Comparison of ENCODE assay signal across 8 mouse cellular contexts in the genomic region with DNA sequence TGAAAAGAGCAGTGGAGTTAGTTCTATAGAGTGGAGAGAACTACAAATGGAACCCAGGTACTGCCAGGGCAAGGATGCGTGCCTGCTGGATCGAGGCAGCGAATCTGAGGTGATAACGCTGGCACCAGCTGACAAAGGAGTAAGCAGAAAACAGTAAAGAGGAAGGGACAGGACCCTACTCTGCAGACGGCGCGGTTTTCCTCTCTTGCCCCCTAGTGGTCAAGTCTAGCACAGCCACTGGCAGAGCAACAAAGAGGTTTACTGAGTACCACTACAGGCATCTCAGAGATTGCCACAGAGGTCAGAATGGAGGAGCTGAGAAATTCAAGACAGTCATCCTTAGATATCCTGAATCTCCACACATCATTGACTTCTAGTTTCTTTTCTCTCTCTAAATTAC. TPM values are rescaled to one million over a fixed set of nuclear protein-coding genes. Genes with fewer than 3 reads are reported as not detected.
A peak's percentile ranks its signal among the peaks of the same experiment; 100 is the strongest.
DNase-seq lines count a peak whose midpoint lies in the region; ATAC-seq lines count a peak whose summit lies in the region.

No protein-coding gene starts in this region.

- H3K4me2 ChIP-seq in intestine, embryonic 15.5 days (replicated peaks), result peak overlapping the region; percentile 40; the same call in 1 of the 2 replicates
- H3K4me2 ChIP-seq in midbrain, embryonic 14.5 days (ENCODE audit: low read length), result peak overlapping the region; percentile 45

- peak; percentile 62 for DNase-seq in CD4-positive, CD25-positive, alpha-beta regulatory T cell, adult 2 months (ENCODE audit: low read depth, low spot score)
- DNase-seq in cerebellum, postnatal 36 days, result peak; percentile 55 to 63
- DNase-seq in gastrocnemius, postnatal 10 days, result peak; percentile 66
- peak; percentile 53 to 55 for DNase-seq in left cerebral cortex, postnatal 36 days (ENCODE audit: low spot score in 2 of 2)
- DNase-seq in midbrain, embryonic 14.5 days, result peak; percentile 89
- peak; percentile 16 to 61 for DNase-seq in spleen, postnatal 10 days (ENCODE audit: low spot score in 2 of 2)

- WGBS in intestine, embryonic 15.5 days, result 2% methylated on average over 7 of the region's 7 CpGs
- WGBS in midbrain, embryonic 14.5 days, result 2% methylated on average over 7 of the region's 7 CpGs

- H3K4me1 ChIP-seq in intestine, embryonic 15.5 days (replicated peaks), result no peaks in the 10 kb centered on the region
- H3K4me1 ChIP-seq in midbrain, embryonic 14.5 days (ENCODE audit: control insufficient read depth, insufficient read depth, low read length), result no peaks in the 10 kb centered on the region

- intact Hi-C loops in left cerebral cortex, postnatal 36 days (cut with DNase I), result loop anchor here (2.0 to 10.0 kb wide), 3 partner anchors 109 to 721 kb away; partner anchors contain the start of gene Krt10

- no peak overlapping the region for H3K4me3 ChIP-seq in intestine, embryonic 15.5 days (replicated peaks)
- no peak overlapping the region for H3K4me3 ChIP-seq in midbrain, embryonic 14.5 days (replicated peaks; ENCODE audit: low read depth, low read length)

- H3K9ac ChIP-seq in intestine, embryonic 15.5 days, result no peak overlapping the region
- H3K9ac ChIP-seq in midbrain, embryonic 14.5 days (replicated peaks; ENCODE audit: low read length), result 0 out of 2 replicates have a peak overlapping the region, but pooled peaks have one; percentile 21

- H3K27ac ChIP-seq in intestine, embryonic 15.5 days, result no peak overlapping the region
- no peak overlapping the region for H3K27ac ChIP-seq in midbrain, embryonic 14.5 days (replicated peaks; ENCODE audit: low read depth, low read length)

- H3K36me3 ChIP-seq in intestine, embryonic 15.5 days, result no peaks in the 10 kb centered on the region
- no peaks in the 10 kb centered on the region for H3K36me3 ChIP-seq in midbrain, embryonic 14.5 days (ENCODE audit: control insufficient read depth, insufficient read depth, low read length)

- no peaks in the 10 kb centered on the region for H3K9me3 ChIP-seq in intestine, embryonic 15.5 days
- H3K9me3 ChIP-seq in midbrain, embryonic 14.5 days (ENCODE audit: control insufficient read depth, low read length), result no peaks in the 10 kb centered on the region

- no peaks in the 10 kb centered on the region for H3K27me3 ChIP-seq in intestine, embryonic 15.5 days (replicated peaks)
- H3K27me3 ChIP-seq in midbrain, embryonic 14.5 days (ENCODE audit: control insufficient read depth, insufficient read depth, low read length), result no peaks in the 10 kb centered on the region

- no peak for ATAC-seq in CD4-positive, CD25-positive, alpha-beta regulatory T cell, adult 4 months
- peak; percentile 75; the same call in 1 of the 2 replicates for ATAC-seq in intestine, embryonic 15.5 days
- ATAC-seq in midbrain, embryonic 14.5 days (ENCODE audit: low FRiP score, low TSS enrichment), result no peak; the same call in 1 of the 2 replicates

RNA-seq across cellular contexts. Expression of gene Krtap1-5, which starts 6.7 kb away (rescaled TPM):
- polyA plus RNA-seq in CD4-positive, CD25-positive, alpha-beta regulatory T cell, adult 4 months (2017; shearing (Covaris generic)), result not detected
- not detected for total RNA-seq in gastrocnemius, postnatal 10 days (2021)
- polyA plus RNA-seq in intestine, embryonic 15.5 days (2015; fragmentation: Nextera tagmentation; extraction: Ambion mirVana), result not detected in 2 replicates
- not detected for total RNA-seq in left cerebral cortex, postnatal 36 days (2021)
- polyA plus RNA-seq in midbrain, embryonic 14.5 days (2014; fragmentation: Nextera tagmentation; extraction: Ambion mirVana), result not detected in 2 replicates

RNA-seq across cellular contexts. Expression of gene Krtap3-1, which starts 7.7 kb away (rescaled TPM):
- polyA plus RNA-seq in CD4-positive, CD25-positive, alpha-beta regulatory T cell, adult 4 months (2017; shearing (Covaris generic)), result not detected
- total RNA-seq in gastrocnemius, postnatal 10 days (2021), result not detected
- 0.30 TPM in 1 of 2 replicates, not detected in the other for polyA plus RNA-seq in intestine, embryonic 15.5 days (2015; fragmentation: Nextera tagmentation; extraction: Ambion mirVana)
- total RNA-seq in left cerebral cortex, postnatal 36 days (2021), result not detected
- not detected in 2 replicates for polyA plus RNA-seq in midbrain, embryonic 14.5 days (2014; fragmentation: Nextera tagmentation; extraction: Ambion mirVana)

RNA-seq across cellular contexts. Expression of gene Krtap1-4, which starts 9.3 kb away (rescaled TPM):
- not detected for polyA plus RNA-seq in CD4-positive, CD25-positive, alpha-beta regulatory T cell, adult 4 months (2017; shearing (Covaris generic))
- not detected for total RNA-seq in gastrocnemius, postnatal 10 days (2021)
- polyA plus RNA-seq in intestine, embryonic 15.5 days (2015; fragmentation: Nextera tagmentation; extraction: Ambion mirVana), result not detected in 2 replicates
- total RNA-seq in left cerebral cortex, postnatal 36 days (2021), result not detected
- not detected in 2 replicates for polyA plus RNA-seq in midbrain, embryonic 14.5 days (2014; fragmentation: Nextera tagmentation; extraction: Ambion mirVana)

RNA-seq across cellular contexts. Expression of gene Gm11939, which starts 14.8 kb away (rescaled TPM):
- polyA plus RNA-seq in CD4-positive, CD25-positive, alpha-beta regulatory T cell, adult 4 months (2017; shearing (Covaris generic)), result not detected
- not detected for total RNA-seq in gastrocnemius, postnatal 10 days (2021)
- not detected in 2 replicates for polyA plus RNA-seq in intestine, embryonic 15.5 days (2015; fragmentation: Nextera tagmentation; extraction: Ambion mirVana)
- total RNA-seq in left cerebral cortex, postnatal 36 days (2021), result not detected
- polyA plus RNA-seq in midbrain, embryonic 14.5 days (2014; fragmentation: Nextera tagmentation; extraction: Ambion mirVana), result not detected in 2 replicates

RNA-seq across cellular contexts. Expression of gene Krtap1-3, which starts 17.0 kb away (rescaled TPM):
- not detected for polyA plus RNA-seq in CD4-positive, CD25-positive, alpha-beta regulatory T cell, adult 4 months (2017; shearing (Covaris generic))
- total RNA-seq in gastrocnemius, postnatal 10 days (2021), result not detected
- not detected in 2 replicates for polyA plus RNA-seq in intestine, embryonic 15.5 days (2015; fragmentation: Nextera tagmentation; extraction: Ambion mirVana)
- total RNA-seq in left cerebral cortex, postnatal 36 days (2021), result not detected
- not detected in 2 replicates for polyA plus RNA-seq in midbrain, embryonic 14.5 days (2014; fragmentation: Nextera tagmentation; extraction: Ambion mirVana)

Comparison
In these comparisons a context has a peak if more than half of its experiments do, and no peak if none do; other contexts are left out.
1. DNase-seq: peak in every context shown above with its lines; median percentile 89 in midbrain, embryonic 14.5 days; 66 in gastrocnemius, postnatal 10 days; 62 in CD4-positive, CD25-positive, alpha-beta regulatory T cell, adult 2 months; 59 in cerebellum, postnatal 36 days; 54 in left cerebral cortex, postnatal 36 days; 38 in spleen, postnatal 10 days.